Mouse (Mus musculus): ENCODE results near the gene Ambra1.

GRCm38 (mm10) chr2:91953825-91954224 is 223.9 kb downstream of the Ambra1 start:
- TF ChIP-seq CTCF (IDR thresholded peaks at IDR 0.05; ENCODE audit: control insufficient read depth, insufficient read depth, insufficient read length) (no peak), MYOD1 (IDR thresholded peaks at IDR 0.05; ENCODE audit: control insufficient read depth, insufficient read length, low read depth) (no peak), USF1 (IDR thresholded peaks at IDR 0.05; ENCODE audit: low read depth) (no peak), MYOG (IDR thresholded peaks at IDR 0.05; ENCODE audit: control insufficient read depth, extremely low read depth, insufficient read length) (no peak), FOSL1 (IDR thresholded peaks at IDR 0.05; ENCODE audit: insufficient read depth, low read length, poor library complexity, severe bottlenecking) (no peak), MAX (IDR thresholded peaks at IDR 0.05) (no peak)

All from C2C12 (cell line).